Mouse (Mus musculus): ENCODE measurements around the gene S100a10.
"Not testable (repeated sequence)": the region's sequence is repeated elsewhere in the genome, so short reads cannot be mapped to it uniquely, and the experiment has no call there.

S100a10 gene

DNA sequence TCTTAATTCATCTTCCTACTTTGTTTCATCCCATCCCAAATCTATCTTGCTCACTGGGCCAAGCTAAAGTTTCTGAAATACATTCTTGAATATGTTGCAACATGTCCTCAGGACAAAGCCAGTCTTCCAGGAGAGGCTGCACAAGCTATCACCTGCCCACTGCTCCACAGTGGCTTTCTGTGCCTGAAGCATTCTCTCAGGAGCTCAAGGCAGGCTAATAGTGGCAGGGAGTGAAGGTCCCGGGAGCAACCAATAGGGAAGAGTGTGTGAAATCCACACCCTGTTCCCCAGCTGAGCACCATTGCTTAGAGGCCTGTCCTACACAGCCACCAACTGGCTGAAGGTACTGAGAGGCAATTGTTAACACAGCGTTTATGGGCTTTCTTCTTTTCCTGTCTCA is 26.1 kb downstream of the S100a10 start:
- DNase-seq (ENCODE audit: low read depth) = no peak

DNA sequence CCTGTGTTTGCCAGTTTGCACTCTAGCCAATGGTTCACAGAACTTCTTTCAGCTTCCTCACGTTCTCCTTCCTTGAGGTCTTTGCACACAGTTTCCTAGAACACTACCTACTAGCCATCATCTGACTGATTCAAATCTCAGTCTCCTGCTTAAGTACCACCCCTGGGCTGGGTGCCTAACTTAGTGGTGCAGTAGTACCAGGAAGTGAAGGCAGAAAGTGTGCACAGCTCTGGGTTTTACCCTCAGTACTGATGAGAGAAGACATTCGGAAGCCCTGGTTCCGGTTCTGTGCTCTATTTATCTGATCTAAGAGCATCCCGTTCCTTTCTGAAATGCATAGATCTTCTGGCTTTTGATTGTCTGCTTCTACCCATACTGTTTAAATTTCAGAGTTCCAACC is 26.8 kb downstream of the S100a10 start:
- DNase-seq (ENCODE audit: low read depth) = no peak

GRCm38 (mm10) chr3:93583056-93583455 is 28.2 kb downstream of the S100a10 start:
- no peak for DNase-seq (ENCODE audit: low read depth)

DNA sequence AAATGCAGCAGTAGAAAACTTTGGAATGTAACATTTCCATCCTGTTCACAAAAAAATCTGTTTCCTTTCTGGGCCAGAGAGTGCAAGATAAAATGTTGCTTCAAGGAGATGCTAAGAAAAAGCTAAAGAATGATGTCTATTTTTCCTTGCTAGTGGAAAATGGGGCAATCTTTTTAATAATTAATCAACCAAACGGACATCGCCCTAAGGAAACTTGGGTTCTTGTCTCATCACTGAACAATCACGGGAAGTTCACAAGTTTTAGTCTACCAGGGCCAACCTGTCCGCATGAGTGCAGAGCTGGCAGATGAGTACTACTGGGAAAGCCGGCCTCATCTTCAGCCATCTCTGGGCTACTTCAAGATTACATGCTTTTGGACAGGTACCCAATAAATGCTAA is 34.7 kb downstream of the S100a10 start:
- DNase-seq (ENCODE audit: low read depth) = no peak

GRCm38 (mm10) chr3:93590256-93590655 is 35.4 kb downstream of the S100a10 start:
- no peak for DNase-seq (ENCODE audit: low read depth)

- DNase-seq (ENCODE audit: low read depth) = no peak
These were observed 37.2 kb downstream of the S100a10 start for GRCm38 (mm10) chr3:93592100-93592499.

- no peak for DNase-seq (ENCODE audit: low read depth)
These were observed 38.1 kb downstream of the S100a10 start for GRCm38 (mm10) chr3:93592976-93593375.

DNA sequence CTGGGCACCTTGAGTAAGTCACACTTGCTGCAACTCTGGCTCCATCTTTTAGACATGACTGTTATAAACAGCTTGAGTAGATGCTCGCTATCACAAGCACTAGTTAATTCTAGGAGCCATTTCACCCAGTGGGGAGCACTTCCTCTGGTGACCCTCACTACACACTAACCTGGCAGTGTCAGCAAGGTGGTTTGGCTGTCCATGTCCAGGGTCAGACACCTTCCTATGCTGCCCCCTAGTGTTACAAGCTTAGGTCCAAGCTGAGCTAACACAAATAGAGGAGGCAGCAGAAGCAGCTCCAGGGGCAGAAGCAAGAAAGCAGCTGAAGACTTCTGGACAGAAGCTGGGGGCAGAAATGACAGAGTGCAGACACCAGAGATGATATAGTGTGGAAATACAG is 38.6 kb downstream of the S100a10 start:
- no peak for DNase-seq (ENCODE audit: low read depth)

- DNase-seq (ENCODE audit: low read depth) = no peak
These were observed 41.8 kb downstream of the S100a10 start for GRCm38 (mm10) chr3:93596632-93597031.

DNA sequence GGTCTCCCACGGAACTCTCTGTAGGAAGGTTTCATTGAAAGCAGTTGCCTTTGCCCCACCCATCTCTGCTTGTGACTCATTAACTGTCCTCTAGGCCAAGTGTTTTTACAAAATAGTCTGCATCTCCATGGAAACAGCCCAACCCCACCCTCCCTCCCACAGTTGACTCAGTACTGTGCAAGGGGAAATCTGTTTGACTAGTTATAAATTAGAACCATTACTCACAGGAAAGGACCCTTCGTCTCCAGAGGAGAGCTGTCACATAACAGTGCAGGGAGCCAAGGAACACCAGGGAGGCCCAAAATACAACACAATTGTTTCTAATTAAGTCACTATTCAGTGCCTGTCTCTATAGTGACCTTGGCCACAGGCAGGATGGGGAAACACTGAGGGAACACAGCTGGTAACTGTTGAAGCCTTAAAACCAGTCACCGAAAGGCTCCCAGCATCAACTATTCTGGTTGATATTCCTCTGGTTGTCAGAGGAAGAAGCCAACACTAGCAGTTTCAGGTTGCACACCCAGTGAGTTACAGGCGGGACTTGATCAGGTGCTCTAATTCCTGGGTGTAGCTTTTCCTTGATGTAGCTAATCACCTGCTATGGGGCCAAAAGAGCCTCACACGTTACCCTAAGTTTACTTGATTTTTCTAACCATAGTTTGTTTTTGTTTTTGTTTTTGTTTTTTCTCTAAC is 42.5 kb downstream of the S100a10 start:
- no peak for DNase-seq (ENCODE audit: low read depth)

GRCm38 (mm10) chr3:93597970-93598369 is 43.1 kb downstream of the S100a10 start:
- no peak for DNase-seq (ENCODE audit: low read depth)

GRCm38 (mm10) chr3:93600206-93600605 is 45.3 kb downstream of the S100a10 start:
- no peak for DNase-seq (ENCODE audit: low read depth)

- DNase-seq (ENCODE audit: low read depth) = no peak
These were observed 47.0 kb downstream of the S100a10 start for GRCm38 (mm10) chr3:93601903-93602302.

DNA sequence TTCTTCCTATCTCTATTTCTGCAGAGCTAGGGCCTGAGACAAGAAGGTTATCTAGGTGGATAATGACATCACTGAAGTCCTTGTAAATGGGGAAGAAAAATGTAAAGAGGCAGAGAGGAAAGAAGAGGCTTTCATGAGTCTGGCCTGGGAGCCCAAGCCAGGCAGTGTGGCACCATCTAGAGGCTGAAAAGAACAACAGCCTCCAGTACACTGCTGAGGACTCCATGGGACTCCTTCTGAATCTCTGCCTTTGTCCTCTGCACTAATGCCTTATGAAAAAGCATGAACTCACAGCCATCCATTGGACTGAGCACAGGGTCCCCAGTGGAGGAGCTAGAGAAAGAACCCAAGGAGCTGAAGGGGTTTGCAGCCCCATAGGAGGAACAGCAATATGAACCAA is 54.1 kb downstream of the S100a10 start:
- DNase-seq (ENCODE audit: low read depth) = not testable (repeated sequence)
